Mouse (Mus musculus): ENCODE measurements around the gene Fbxl19.

GRCm38 (mm10) chr7:127708207-127709078, 35.9 kb upstream of the Fbxl19 start, which contains the start of gene Bcl7c:
- TF ChIP-seq CTCF (conservative IDR thresholded peaks at IDR 0.05 in 1 of 2, IDR thresholded peaks at IDR 0.05 in 1 of 2; ENCODE audit: low read depth in 2 of 2, low read length in 2 of 2): peak in 1 of 2 experiments; percentile 75; a peak in 2 of 4 replicates
- no peak for TF ChIP-seq NELFE (IDR thresholded peaks at IDR 0.05; ENCODE audit: low read depth, low read length)
- TF ChIP-seq EP300 (IDR thresholded peaks at IDR 0.05; ENCODE audit: low read length): no peak
- TF ChIP-seq SMC3 (IDR thresholded peaks at IDR 0.05; ENCODE audit: low read depth, low read length): peak; percentile 57
- no peak; the same call in none of the 2 replicates for TF ChIP-seq RAD21 (IDR thresholded peaks at IDR 0.05; ENCODE audit: low read depth, low read length)
- peak; percentile 59; the same call in 1 of the 2 replicates for TF ChIP-seq POLR2A (IDR thresholded peaks at IDR 0.05; ENCODE audit: low read depth, low read length)
- no peak for TF ChIP-seq CHD2 (IDR thresholded peaks at IDR 0.05; ENCODE audit: low read length)
- peak; percentile 48; the same call in 1 of the 2 replicates for TF ChIP-seq IRF4 (IDR thresholded peaks at IDR 0.05; ENCODE audit: low read depth, low read length)
- TF ChIP-seq TBP (conservative IDR thresholded peaks at IDR 0.05; ENCODE audit: low read depth, low read length): no peak

All from CH12.LX (cell line).